ENCODE assay signal across 8 mouse cellular contexts in genomic region chr17:32786944-32787343, GRCm38 (mm10). TPM values are rescaled to one million over a fixed set of nuclear protein-coding genes. Genes with fewer than 3 reads are reported as not detected.
DNase-seq lines count a peak whose midpoint lies in the region; ATAC-seq and TF ChIP-seq lines count a peak whose summit lies in the region.

No protein-coding gene starts in this region.

- no peak for ATAC-seq in kidney, embryonic 16.5 days (ENCODE audit: low FRiP score, low TSS enrichment)
- no peak for ATAC-seq in hindbrain, embryonic 15.5 days (ENCODE audit: low FRiP score, low read depth)
- no peak for ATAC-seq in midbrain, embryonic 16.5 days
- ATAC-seq in inflammation-experienced regulatory T-cells, adult 6 months, result no peak

- H3K36me3 ChIP-seq in kidney, embryonic 16.5 days (ENCODE audit: insufficient read depth, low read length), result peaks cover 22% of the 10 kb centered on the region
- peaks cover 16% of the 10 kb centered on the region for H3K36me3 ChIP-seq in hindbrain, embryonic 15.5 days
- peaks cover 11% of the 10 kb centered on the region; the same call in 1 of the 2 replicates for H3K36me3 ChIP-seq in midbrain, embryonic 16.5 days (ENCODE audit: control insufficient read depth, insufficient read depth, low read length)

- H3K27ac ChIP-seq in kidney, embryonic 16.5 days (ENCODE audit: low read length), result no peak overlapping the region
- H3K27ac ChIP-seq in bone marrow, adult 2 months (ENCODE audit: control insufficient read depth, insufficient read depth, low read depth, low read length, poor library complexity), result no peak overlapping the region
- no peak overlapping the region for H3K27ac ChIP-seq in hindbrain, embryonic 15.5 days (replicated peaks)
- H3K27ac ChIP-seq in midbrain, embryonic 16.5 days (ENCODE audit: low read length), result no peak overlapping the region

- TF ChIP-seq CTCF in bone marrow, adult 2 months (IDR thresholded peaks at IDR 0.05; ENCODE audit: control insufficient read depth, insufficient read depth, low read length), result no peak

- no peak for DNase-seq in kidney, postnatal 14 days
- DNase-seq in right cerebral cortex, adult 2 months (ENCODE audit: low spot score in 2 of 2), result no peak
- DNase-seq in adrenal gland, postnatal 4 days (ENCODE audit: low spot score in 2 of 2), result no peak

- peak overlapping the region; percentile 89 for H3K4me3 ChIP-seq in kidney, embryonic 16.5 days (ENCODE audit: low read length)
- H3K4me3 ChIP-seq in bone marrow, adult 2 months (replicated peaks; ENCODE audit: control insufficient read depth, low read depth, low read length), result peak overlapping the region; percentile 98
- peak overlapping the region; percentile 97 for H3K4me3 ChIP-seq in hindbrain, embryonic 15.5 days
- peak overlapping the region; percentile 87 for H3K4me3 ChIP-seq in midbrain, embryonic 16.5 days (ENCODE audit: low read depth, low read length)

- peak overlapping the region; percentile 72 for H3K4me2 ChIP-seq in kidney, embryonic 16.5 days (replicated peaks; ENCODE audit: low read depth, low read length)
- peak overlapping the region; percentile 72 for H3K4me2 ChIP-seq in hindbrain, embryonic 15.5 days
- peak overlapping the region; percentile 81 for H3K4me2 ChIP-seq in midbrain, embryonic 16.5 days (ENCODE audit: low read length)

- peaks cover 25% of the 10 kb centered on the region for H3K4me1 ChIP-seq in kidney, embryonic 16.5 days (ENCODE audit: insufficient read depth, low read length)
- H3K4me1 ChIP-seq in bone marrow, adult 2 months (ENCODE audit: control insufficient read depth, insufficient read depth, low read length), result peaks cover 1% of the 10 kb centered on the region; the same call in 1 of the 2 replicates
- H3K4me1 ChIP-seq in hindbrain, embryonic 15.5 days (replicated peaks), result peaks cover 28% of the 10 kb centered on the region
- peaks cover 27% of the 10 kb centered on the region for H3K4me1 ChIP-seq in midbrain, embryonic 16.5 days (ENCODE audit: control insufficient read depth, insufficient read depth, low read length)

- 57% methylated on average over 6 of the region's 6 CpGs for WGBS in kidney, embryonic 16.5 days
- 56% methylated on average over 6 of the region's 6 CpGs for WGBS in bone marrow, adult 2 months
- WGBS in hindbrain, embryonic 15.5 days, result 58% methylated on average over 6 of the region's 6 CpGs
- 73% methylated on average over 6 of the region's 6 CpGs for WGBS in midbrain, embryonic 16.5 days

- H3K9ac ChIP-seq in kidney, embryonic 16.5 days (replicated peaks; ENCODE audit: low read length), result peak overlapping the region; percentile 96
- peak overlapping the region; percentile 97; the same call in 1 of the 2 replicates for H3K9ac ChIP-seq in hindbrain, embryonic 15.5 days
- H3K9ac ChIP-seq in midbrain, embryonic 16.5 days (ENCODE audit: low read depth, low read length), result peak overlapping the region; percentile 92; the same call in 1 of the 2 replicates

- TF ChIP-seq POLR2A in bone marrow, adult 2 months (IDR thresholded peaks at IDR 0.05; ENCODE audit: borderline replicate concordance, control insufficient read depth, low read depth, low read length), result no peak

- no peaks in the 10 kb centered on the region for H3K27me3 ChIP-seq in kidney, embryonic 16.5 days (ENCODE audit: insufficient read depth, low read length)
- H3K27me3 ChIP-seq in hindbrain, embryonic 15.5 days, result no peaks in the 10 kb centered on the region
- H3K27me3 ChIP-seq in midbrain, embryonic 16.5 days (ENCODE audit: control insufficient read depth, insufficient read depth, low read depth, low read length), result no peaks in the 10 kb centered on the region

- H3K9me3 ChIP-seq in kidney, embryonic 16.5 days (ENCODE audit: low read length), result no peaks in the 10 kb centered on the region
- no peaks in the 10 kb centered on the region for H3K9me3 ChIP-seq in hindbrain, embryonic 15.5 days
- H3K9me3 ChIP-seq in midbrain, embryonic 16.5 days (replicated peaks; ENCODE audit: control insufficient read depth, low read length, poor library complexity, severe bottlenecking), result no peaks in the 10 kb centered on the region

RNA-seq across cellular contexts. Expression of gene Zfp871, which starts 1.1 kb away (rescaled TPM):
- polyA plus RNA-seq in kidney, embryonic 16.5 days (2015; fragmentation: Nextera tagmentation; extraction: Ambion mirVana), result 34.9 and 43.0 TPM in 2 replicates
- 9.7 and 13.5 TPM in 2 replicates for polyA plus RNA-seq in bone marrow, adult 2 months (2011; ENCODE audit: insufficient read depth, insufficient read length, low replicate concordance, missing spikeins)
- 35.7 and 36.2 TPM in 2 replicates for polyA plus RNA-seq in hindbrain, embryonic 15.5 days (2015; fragmentation: Nextera tagmentation; extraction: Ambion mirVana)
- 45.9 and 46.2 TPM in 2 replicates for polyA plus RNA-seq in midbrain, embryonic 16.5 days (2015; fragmentation: Nextera tagmentation; extraction: Ambion mirVana)
- 10 to 100 TPM; 36.0 to 59.7 (median 40.2) TPM for polyA plus RNA-seq in inflammation-experienced regulatory T-cells, adult 6 months (2017; shearing (Covaris generic))
- total RNA-seq in adrenal gland, postnatal 4 days (2021), result 10 to 100 TPM; 66.4 to 67.8 TPM

RNA-seq across cellular contexts. Expression of gene Zfp811, which starts 22.8 kb away (rescaled TPM):
- 2.7 and 3.3 TPM in 2 replicates for polyA plus RNA-seq in kidney, embryonic 16.5 days (2015; fragmentation: Nextera tagmentation; extraction: Ambion mirVana)
- polyA plus RNA-seq in bone marrow, adult 2 months (2011; ENCODE audit: insufficient read depth, insufficient read length, low replicate concordance, missing spikeins), result 0.45 and 1.3 TPM in 2 replicates
- polyA plus RNA-seq in hindbrain, embryonic 15.5 days (2015; fragmentation: Nextera tagmentation; extraction: Ambion mirVana), result 47.0 and 50.7 TPM in 2 replicates
- polyA plus RNA-seq in midbrain, embryonic 16.5 days (2015; fragmentation: Nextera tagmentation; extraction: Ambion mirVana), result 59.3 and 60.3 TPM in 2 replicates
- polyA plus RNA-seq in inflammation-experienced regulatory T-cells, adult 6 months (2017; shearing (Covaris generic)), result under 1 TPM in 2 of 3 experiments, not detected in 1; 0.52 to 0.62 TPM
- total RNA-seq in adrenal gland, postnatal 4 days (2021), result 1 to 10 TPM; 2.0 to 4.1 TPM

RNA-seq across cellular contexts. Expression of gene Zfp799, which starts 43.1 kb away (rescaled TPM):
- polyA plus RNA-seq in kidney, embryonic 16.5 days (2015; fragmentation: Nextera tagmentation; extraction: Ambion mirVana), result 15.6 and 16.3 TPM in 2 replicates
- 0.49 and 5.1 TPM in 2 replicates for polyA plus RNA-seq in bone marrow, adult 2 months (2011; ENCODE audit: insufficient read depth, insufficient read length, low replicate concordance, missing spikeins)
- polyA plus RNA-seq in hindbrain, embryonic 15.5 days (2015; fragmentation: Nextera tagmentation; extraction: Ambion mirVana), result 17.9 and 18.4 TPM in 2 replicates
- 15.1 and 19.1 TPM in 2 replicates for polyA plus RNA-seq in midbrain, embryonic 16.5 days (2015; fragmentation: Nextera tagmentation; extraction: Ambion mirVana)
- polyA plus RNA-seq in inflammation-experienced regulatory T-cells, adult 6 months (2017; shearing (Covaris generic)), result 1 to 10 TPM; 5.2 to 8.0 (median 7.6) TPM
- total RNA-seq in adrenal gland, postnatal 4 days (2021), result 10 to 100 TPM; 22.0 to 22.2 TPM

Comparison
In these comparisons a context has a peak if more than half of its experiments do, and no peak if none do; other contexts are left out.
1. RNA of gene Zfp811, which starts 22.8 kb away (polyA plus RNA-seq): 59.3 to 60.3 TPM in midbrain, embryonic 16.5 days and 47.0 to 50.7 TPM in hindbrain, embryonic 15.5 days; 2.7 to 3.3 TPM in kidney, embryonic 16.5 days, 0.45 to 1.3 TPM in bone marrow, adult 2 months and 0.52 to 0.62 TPM in inflammation-experienced regulatory T-cells, adult 6 months; every median in the first group is over 10 times any median in the second.
2. Peak in every context shown above with its lines, with median percentiles within 50 percentile points of each other: H3K4me2 ChIP-seq, H3K4me3 ChIP-seq and H3K9ac ChIP-seq.